Mouse (Mus musculus) small intestine, adult 2 months (tissue): ENCODE measurements around the gene Atp5j.

Source experiments
- CTCF ChIP-seq: fragments of 200-500 bp; IDR thresholded peaks from 2 replicates; pipeline ENCODE4 v1.5.1; 2012; ENCODE audit warnings: low read depth, mild to moderate bottlenecking, control low read depth, inconsistent platforms, low read length, moderate library complexity, mixed read lengths; ENCODE audit not compliant: insufficient replicate concordance, insufficient read length; ENCODE audit errors: extremely low read depth
- POLR2A ChIP-seq: fragments of 200-500 bp; IDR thresholded peaks from 2 replicates; pipeline ENCODE4 v1.6.1; 2012; ENCODE audit warnings: low read depth, mild to moderate bottlenecking, control low read depth, inconsistent platforms, low read length, moderate library complexity

DNA sequence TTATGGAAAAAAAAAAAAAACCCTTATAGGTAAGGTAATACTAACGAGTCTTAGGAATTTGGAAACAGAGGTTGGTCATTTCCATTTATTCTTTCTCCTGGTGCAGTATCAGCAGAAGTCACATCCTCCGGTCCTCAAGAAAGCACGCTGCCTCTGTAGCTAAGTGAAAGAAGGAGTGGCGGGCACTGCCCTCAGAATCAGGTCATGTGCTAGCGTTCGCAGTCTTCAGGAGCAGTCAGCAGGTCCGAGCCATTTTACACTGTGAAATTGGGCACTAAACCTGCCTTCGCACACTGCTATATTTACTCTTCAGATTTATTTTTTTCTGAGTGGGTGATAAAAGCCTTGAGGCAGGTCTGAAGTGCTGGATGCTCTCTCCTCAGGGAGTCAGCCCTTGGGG is 21.6 kb downstream of the Atp5j start:
- TF ChIP-seq CTCF (no peak), POLR2A (no peak)
